Mouse (Mus musculus) embryonic fibroblast, embryonic 13.5 days (primary cell): ENCODE measurements around the gene Slk.

Experiments used
- CTCF ChIP-seq: IDR thresholded peaks from 2 replicates; pipeline ENCODE4 v1.5.1; 2011; ENCODE audit warnings: mild to moderate bottlenecking, control low read depth, low read length, moderate library complexity, borderline replicate concordance; ENCODE audit not compliant: insufficient read depth
- POLR2A ChIP-seq: IDR thresholded peaks from 2 replicates; pipeline ENCODE4 v1.6.1; 2011; ENCODE audit warnings: low read depth, mild to moderate bottlenecking, control low read depth, low read length, moderate library complexity

DNA sequence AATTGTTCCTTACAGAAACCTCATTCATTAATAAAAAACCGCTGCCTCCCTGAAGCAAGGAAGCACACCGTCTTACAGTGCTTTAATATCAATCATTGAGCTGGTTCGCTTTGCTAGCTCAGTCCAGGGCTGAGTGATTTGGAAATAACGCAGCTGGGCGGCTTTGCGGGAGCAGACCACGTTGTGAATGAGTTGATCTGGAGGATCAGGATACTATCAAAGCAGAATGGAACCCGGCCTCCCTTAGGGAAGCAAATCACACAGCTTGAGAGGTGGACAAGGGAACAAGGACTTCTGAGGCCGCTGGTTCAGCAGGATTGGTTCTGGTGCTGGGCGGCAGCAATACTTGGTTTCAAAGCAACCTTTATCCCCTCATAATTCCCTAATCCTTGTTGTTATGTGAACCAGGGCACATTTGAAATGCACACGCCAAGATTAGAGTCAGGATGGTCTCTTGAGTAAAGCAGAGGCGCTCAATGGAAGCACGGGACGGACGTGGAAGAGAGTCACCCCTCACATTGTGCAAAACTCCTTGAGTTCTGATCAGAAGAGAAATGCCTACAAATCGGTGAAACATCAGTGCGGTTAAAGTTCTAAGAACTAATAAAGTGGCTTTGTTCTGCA, 14.3 kb upstream of the Slk start:
- TF ChIP-seq CTCF (no peak), POLR2A (no peak)
